Mouse (Mus musculus): ENCODE measurements at regions not wholly inside any gene's neighbourhood (a gene's known extent, or its start where the extent isn't known, plus 50 kb on each side); places are given as distances from the start of the nearest gene placed in this dataset.

DNA sequence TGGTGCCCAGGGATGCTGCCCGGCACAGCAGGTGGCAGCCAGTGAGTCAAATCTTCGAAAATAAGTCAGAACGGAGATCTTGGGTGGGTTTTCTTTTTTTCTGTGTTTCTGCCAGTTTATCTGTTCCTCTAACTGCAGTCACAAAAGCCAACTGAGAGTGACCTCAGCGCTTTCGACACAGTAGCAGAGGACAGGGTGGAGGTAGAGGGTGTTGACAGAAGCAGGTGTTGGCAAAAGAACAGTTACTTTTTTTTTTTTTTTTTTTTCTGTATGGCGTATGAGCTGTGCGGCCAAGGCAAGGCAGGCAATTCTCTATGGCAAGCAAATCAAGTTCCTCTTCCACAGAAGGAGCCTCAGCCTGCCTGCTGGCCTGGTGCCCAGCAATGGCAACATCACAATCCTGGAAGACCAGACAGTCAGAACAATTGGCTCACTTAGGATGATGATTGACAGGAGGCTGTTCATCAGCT lies 93.6 kb downstream of the Foxb1 start:
- Histone ChIP-seq H3K79me2 (ENCODE audit: control insufficient read depth, insufficient read depth, low read length, poor library complexity) (no peaks in the 10 kb centered on the region), H3K27me3 (ENCODE audit: control insufficient read depth in 1 of 2, insufficient read depth in 2 of 2, low read length in 2 of 2) (no peaks in the 10 kb centered on the region; a peak in 1 of 4 replicates), H3K9me3 (replicated peaks; ENCODE audit: insufficient read depth, low read length) (no peaks in the 10 kb centered on the region), H3K36me3 (ENCODE audit: control insufficient read depth in 1 of 2, insufficient read depth in 2 of 2, low read length in 2 of 2) (no peaks in the 10 kb centered on the region), H3K9ac (ENCODE audit: control insufficient read depth, low read depth, low read length, poor library complexity, severe bottlenecking) (no peak overlapping the region), H3K4me3 (ENCODE audit: control insufficient read depth in 1 of 2, insufficient read depth in 1 of 2, low read depth in 2 of 2, low read length in 2 of 2) (no peak overlapping the region), H3K4me1 (ENCODE audit: control insufficient read depth in 1 of 2, insufficient read depth in 2 of 2, low read length in 2 of 2) (no peaks in the 10 kb centered on the region), H3K27ac (ENCODE audit: control insufficient read depth, low read depth, low read length) (no peak overlapping the region)
- no peak for DNase-seq (ENCODE audit: low read depth, low spot score)
- TF ChIP-seq ZKSCAN1 (IDR thresholded peaks at IDR 0.05; ENCODE audit: low read depth, low read length), result no peak
- no peak for TF ChIP-seq POLR2AphosphoS2 (IDR thresholded peaks at IDR 0.05; ENCODE audit: low read length)
- TF ChIP-seq TAL1 (IDR thresholded peaks at IDR 0.05; ENCODE audit: low read length), result no peak
- TF ChIP-seq NRF1 (IDR thresholded peaks at IDR 0.05; ENCODE audit: insufficient read depth, low read depth, low read length, poor library complexity, severe bottlenecking), result no peak
- TF ChIP-seq UBTF (IDR thresholded peaks at IDR 0.05; ENCODE audit: borderline replicate concordance, insufficient read depth, low read depth, low read length), result no peak
- TF ChIP-seq TBP (IDR thresholded peaks at IDR 0.05; ENCODE audit: low read depth, low read length), result no peak
- TF ChIP-seq ELF1 (IDR thresholded peaks at IDR 0.05; ENCODE audit: low read depth, low read length), result no peak
- no peak for TF ChIP-seq MAX (IDR thresholded peaks at IDR 0.05; ENCODE audit: low read length)
- no peak for TF ChIP-seq ZNF384 (IDR thresholded peaks at IDR 0.05; ENCODE audit: low read depth, low read length)
- TF ChIP-seq HCFC1 (IDR thresholded peaks at IDR 0.05; ENCODE audit: low read depth, low read length), result no peak

DNA sequence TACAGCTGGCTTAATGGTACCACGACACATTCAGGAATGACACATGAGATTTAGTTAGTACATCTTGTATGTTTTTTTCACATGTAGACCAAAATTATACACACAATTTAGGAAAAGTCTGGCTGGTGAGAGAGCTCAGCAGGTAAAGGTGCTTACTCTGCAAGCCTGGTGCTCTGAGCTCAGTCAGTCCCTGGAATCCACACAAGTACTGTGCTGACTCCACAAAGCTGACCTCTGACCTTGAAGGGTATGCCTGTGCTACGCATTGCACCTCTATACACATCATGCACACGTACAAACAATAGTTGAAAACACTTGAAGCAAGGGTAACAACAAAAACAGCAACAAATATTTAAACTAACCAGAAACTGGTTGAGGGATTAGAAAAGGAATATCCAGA lies 96.5 kb downstream of the Foxb1 start:
- no peaks in the 10 kb centered on the region; a peak in 1 of 4 replicates for H3K27me3 ChIP-seq (ENCODE audit: control insufficient read depth in 1 of 2, insufficient read depth in 2 of 2, low read length in 2 of 2)
- H3K79me2 ChIP-seq (ENCODE audit: control insufficient read depth, insufficient read depth, low read length, poor library complexity), result no peaks in the 10 kb centered on the region
- no peak overlapping the region for H3K9ac ChIP-seq (ENCODE audit: control insufficient read depth, low read depth, low read length, poor library complexity, severe bottlenecking)
- DNase-seq (ENCODE audit: low read depth, low spot score), result no peak
- no peak overlapping the region for H3K4me3 ChIP-seq (ENCODE audit: control insufficient read depth in 1 of 2, insufficient read depth in 1 of 2, low read depth in 2 of 2, low read length in 2 of 2)
- H3K36me3 ChIP-seq (ENCODE audit: control insufficient read depth in 1 of 2, insufficient read depth in 2 of 2, low read length in 2 of 2), result no peaks in the 10 kb centered on the region
- TF ChIP-seq TAL1 (IDR thresholded peaks at IDR 0.05; ENCODE audit: low read length), result no peak
- no peak for TF ChIP-seq CHD2 (IDR thresholded peaks at IDR 0.05; ENCODE audit: low read length)
- H3K27ac ChIP-seq (ENCODE audit: control insufficient read depth, low read depth, low read length), result no peak overlapping the region
- no peaks in the 10 kb centered on the region for H3K9me3 ChIP-seq (replicated peaks; ENCODE audit: insufficient read depth, low read length)
- H3K4me1 ChIP-seq (ENCODE audit: control insufficient read depth in 1 of 2, insufficient read depth in 2 of 2, low read length in 2 of 2), result no peaks in the 10 kb centered on the region

DNA sequence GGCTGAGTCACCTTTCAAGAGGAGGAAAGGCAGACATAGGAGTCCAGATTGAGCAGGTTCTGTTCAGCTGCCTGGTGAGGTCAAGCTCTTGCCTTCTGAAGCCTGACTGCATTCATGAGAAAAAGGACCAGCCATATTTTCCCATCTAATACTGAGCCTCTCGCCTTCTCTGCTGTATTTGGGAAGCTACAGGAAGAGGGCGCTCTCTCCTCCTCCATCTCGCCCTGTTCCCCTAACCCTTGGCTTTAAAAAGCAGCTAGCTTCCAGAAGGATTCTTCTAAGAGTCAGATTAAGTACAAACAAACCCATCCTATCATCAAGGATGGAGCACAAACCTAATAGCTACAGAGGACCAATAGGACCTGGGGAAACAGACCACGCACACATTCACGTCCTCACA lies 98.3 kb downstream of the Foxb1 start:
- Histone ChIP-seq H3K79me2 (ENCODE audit: control insufficient read depth, insufficient read depth, low read length, poor library complexity) (no peaks in the 10 kb centered on the region), H3K9ac (ENCODE audit: control insufficient read depth, low read depth, low read length, poor library complexity, severe bottlenecking) (no peak overlapping the region), H3K9me3 (replicated peaks; ENCODE audit: insufficient read depth, low read length) (no peaks in the 10 kb centered on the region), H3K4me1 (ENCODE audit: control insufficient read depth in 1 of 2, insufficient read depth in 2 of 2, low read length in 2 of 2) (no peaks in the 10 kb centered on the region), H3K4me3 (ENCODE audit: control insufficient read depth in 1 of 2, insufficient read depth in 1 of 2, low read depth in 2 of 2, low read length in 2 of 2) (no peak overlapping the region), H3K27ac (ENCODE audit: control insufficient read depth, low read depth, low read length) (no peak overlapping the region), H3K36me3 (ENCODE audit: control insufficient read depth in 1 of 2, insufficient read depth in 2 of 2, low read length in 2 of 2) (no peaks in the 10 kb centered on the region), H3K27me3 (ENCODE audit: control insufficient read depth in 1 of 2, insufficient read depth in 2 of 2, low read length in 2 of 2) (no peaks in the 10 kb centered on the region; a peak in 1 of 4 replicates)
- no peak for DNase-seq (ENCODE audit: low read depth, low spot score)
- no peak for TF ChIP-seq CHD1 (IDR thresholded peaks at IDR 0.05; ENCODE audit: low read depth, low read length)
- TF ChIP-seq TBP (IDR thresholded peaks at IDR 0.05; ENCODE audit: low read depth, low read length), result no peak

Data from MEL (cell line).